Mouse (Mus musculus): ENCODE measurements at regions not wholly inside any gene's neighbourhood (a gene's known extent, or its start where the extent isn't known, plus 50 kb on each side); places are given as distances from the start of the nearest gene placed in this dataset.

- Histone ChIP-seq H3K4me1 (ENCODE audit: control insufficient read depth, insufficient read depth, low read length) (no peaks in the 10 kb centered on the region), H3K4me3 (ENCODE audit: low read depth, low read length) (no peak overlapping the region), H3K4me2 (no peak overlapping the region), H3K27ac (ENCODE audit: low read depth, low read length) (no peak overlapping the region), H3K9me3 (ENCODE audit: control insufficient read depth, low read length) (no peaks in the 10 kb centered on the region), H3K27me3 (ENCODE audit: control insufficient read depth, insufficient read depth, low read length) (no peaks in the 10 kb centered on the region), H3K36me3 (ENCODE audit: control insufficient read depth, insufficient read depth, low read length) (no peaks in the 10 kb centered on the region), H3K9ac (ENCODE audit: low read length) (no peak overlapping the region)
- ATAC-seq (ENCODE audit: low FRiP score) (no peak), DNase-seq (ENCODE audit: low spot score, missing footprints) (no peak)
- WGBS = 86% methylated on average over 9 of the region's 9 CpGs
These were observed 328.4 kb downstream of the Gm49356 start for GRCm38 (mm10) chr15:59217481-59217880.

GRCm38 (mm10) chr15:59218916-59219315 lies 329.8 kb downstream of the Gm49356 start:
- 84% methylated on average over 7 of the region's 7 CpGs for WGBS
- no peak for ATAC-seq (ENCODE audit: low FRiP score)
- no peak overlapping the region for H3K9ac ChIP-seq (ENCODE audit: low read length)
- no peaks in the 10 kb centered on the region for H3K9me3 ChIP-seq (ENCODE audit: control insufficient read depth, low read length)
- DNase-seq (ENCODE audit: low spot score, missing footprints) = no peak
- no peaks in the 10 kb centered on the region for H3K36me3 ChIP-seq (ENCODE audit: control insufficient read depth, insufficient read depth, low read length)
- no peaks in the 10 kb centered on the region for H3K4me1 ChIP-seq (ENCODE audit: control insufficient read depth, insufficient read depth, low read length)
- H3K4me2 ChIP-seq = no peak overlapping the region
- no peak overlapping the region for H3K4me3 ChIP-seq (ENCODE audit: low read depth, low read length)
- no peak overlapping the region for H3K27ac ChIP-seq (ENCODE audit: low read depth, low read length)
- no peaks in the 10 kb centered on the region for H3K27me3 ChIP-seq (ENCODE audit: control insufficient read depth, insufficient read depth, low read length)

GRCm38 (mm10) chr15:59225637-59226036 lies 336.5 kb downstream of the Gm49356 start:
- Histone ChIP-seq H3K4me3 (ENCODE audit: low read depth, low read length) (no peak overlapping the region), H3K4me2 (no peak overlapping the region), H3K36me3 (ENCODE audit: control insufficient read depth, insufficient read depth, low read length) (no peaks in the 10 kb centered on the region), H3K4me1 (ENCODE audit: control insufficient read depth, insufficient read depth, low read length) (no peaks in the 10 kb centered on the region), H3K9ac (ENCODE audit: low read length) (no peak overlapping the region), H3K9me3 (ENCODE audit: control insufficient read depth, low read length) (no peaks in the 10 kb centered on the region), H3K27me3 (ENCODE audit: control insufficient read depth, insufficient read depth, low read length) (no peaks in the 10 kb centered on the region), H3K27ac (ENCODE audit: low read depth, low read length) (no peak overlapping the region)
- no peak for DNase-seq (ENCODE audit: low spot score, missing footprints)
- ATAC-seq (ENCODE audit: low FRiP score) = no peak
- 88% methylated on average over 6 of the region's 6 CpGs for whole genome bisulfite sequencing

GRCm38 (mm10) chr15:59227293-59227692 lies 338.2 kb downstream of the Gm49356 start:
- Histone ChIP-seq H3K9me3 (ENCODE audit: control insufficient read depth, low read length) (no peaks in the 10 kb centered on the region), H3K9ac (ENCODE audit: low read length) (no peak overlapping the region), H3K4me1 (ENCODE audit: control insufficient read depth, insufficient read depth, low read length) (no peaks in the 10 kb centered on the region), H3K4me3 (ENCODE audit: low read depth, low read length) (no peak overlapping the region), H3K27ac (ENCODE audit: low read depth, low read length) (no peak overlapping the region), H3K27me3 (ENCODE audit: control insufficient read depth, insufficient read depth, low read length) (no peaks in the 10 kb centered on the region), H3K4me2 (no peak overlapping the region), H3K36me3 (ENCODE audit: control insufficient read depth, insufficient read depth, low read length) (no peaks in the 10 kb centered on the region)
- no peak for ATAC-seq (ENCODE audit: low FRiP score)
- no peak for DNase-seq (ENCODE audit: low spot score, missing footprints)
- 84% methylated on average over 3 of the region's 3 CpGs for WGBS

GRCm38 (mm10) chr15:59230536-59230935 lies 341.4 kb downstream of the Gm49356 start:
- Histone ChIP-seq H3K27me3 (ENCODE audit: control insufficient read depth, insufficient read depth, low read length) (no peaks in the 10 kb centered on the region), H3K4me1 (ENCODE audit: control insufficient read depth, insufficient read depth, low read length) (no peaks in the 10 kb centered on the region), H3K4me3 (ENCODE audit: low read depth, low read length) (no peak overlapping the region), H3K36me3 (ENCODE audit: control insufficient read depth, insufficient read depth, low read length) (no peaks in the 10 kb centered on the region), H3K4me2 (no peak overlapping the region), H3K9ac (ENCODE audit: low read length) (no peak overlapping the region), H3K9me3 (ENCODE audit: control insufficient read depth, low read length) (no peaks in the 10 kb centered on the region), H3K27ac (ENCODE audit: low read depth, low read length) (no peak overlapping the region)
- no peak for DNase-seq (ENCODE audit: low spot score, missing footprints)
- ATAC-seq (ENCODE audit: low FRiP score) = no peak

GRCm38 (mm10) chr15:59231703-59232102 lies 342.6 kb downstream of the Gm49356 start:
- H3K27ac ChIP-seq (ENCODE audit: low read depth, low read length) = no peak overlapping the region
- no peak for ATAC-seq (ENCODE audit: low FRiP score)
- H3K36me3 ChIP-seq (ENCODE audit: control insufficient read depth, insufficient read depth, low read length) = no peaks in the 10 kb centered on the region
- no peak overlapping the region for H3K9ac ChIP-seq (ENCODE audit: low read length)
- no peaks in the 10 kb centered on the region for H3K9me3 ChIP-seq (ENCODE audit: control insufficient read depth, low read length)
- WGBS = 76% methylated on average over 1 of the region's 1 CpGs
- H3K4me1 ChIP-seq (ENCODE audit: control insufficient read depth, insufficient read depth, low read length) = no peaks in the 10 kb centered on the region
- no peak overlapping the region for H3K4me2 ChIP-seq
- DNase-seq (ENCODE audit: low spot score, missing footprints) = no peak
- no peak overlapping the region for H3K4me3 ChIP-seq (ENCODE audit: low read depth, low read length)
- H3K27me3 ChIP-seq (ENCODE audit: control insufficient read depth, insufficient read depth, low read length) = no peaks in the 10 kb centered on the region

GRCm38 (mm10) chr15:59232290-59232689 lies 343.2 kb downstream of the Gm49356 start:
- Histone ChIP-seq H3K4me3 (ENCODE audit: low read depth, low read length) (no peak overlapping the region), H3K27ac (ENCODE audit: low read depth, low read length) (no peak overlapping the region), H3K36me3 (ENCODE audit: control insufficient read depth, insufficient read depth, low read length) (no peaks in the 10 kb centered on the region), H3K27me3 (ENCODE audit: control insufficient read depth, insufficient read depth, low read length) (no peaks in the 10 kb centered on the region), H3K4me1 (ENCODE audit: control insufficient read depth, insufficient read depth, low read length) (no peaks in the 10 kb centered on the region), H3K9ac (ENCODE audit: low read length) (no peak overlapping the region), H3K9me3 (ENCODE audit: control insufficient read depth, low read length) (no peaks in the 10 kb centered on the region), H3K4me2 (no peak overlapping the region)
- no peak for DNase-seq (ENCODE audit: low spot score, missing footprints)
- no peak for ATAC-seq (ENCODE audit: low FRiP score)
- 85% methylated on average over 5 of the region's 5 CpGs for WGBS

- whole genome bisulfite sequencing = 81% methylated on average over 6 of the region's 6 CpGs
These were observed 348.5 kb downstream of the Gm49356 start for GRCm38 (mm10) chr15:59237446-59238161.

GRCm38 (mm10) chr15:59241752-59242151 lies 352.7 kb downstream of the Gm49356 start:
- ATAC-seq (ENCODE audit: low FRiP score) = no peak
- H3K4me2 ChIP-seq = no peak overlapping the region
- H3K4me1 ChIP-seq (ENCODE audit: control insufficient read depth, insufficient read depth, low read length) = no peaks in the 10 kb centered on the region
- H3K9me3 ChIP-seq (ENCODE audit: control insufficient read depth, low read length) = no peaks in the 10 kb centered on the region
- H3K4me3 ChIP-seq (ENCODE audit: low read depth, low read length) = no peak overlapping the region
- WGBS = 87% methylated on average over 7 of the region's 7 CpGs
- no peak overlapping the region for H3K9ac ChIP-seq (ENCODE audit: low read length)
- H3K27me3 ChIP-seq (ENCODE audit: control insufficient read depth, insufficient read depth, low read length) = no peaks in the 10 kb centered on the region
- no peak overlapping the region for H3K27ac ChIP-seq (ENCODE audit: low read depth, low read length)
- DNase-seq (ENCODE audit: low spot score, missing footprints) = no peak
- no peaks in the 10 kb centered on the region for H3K36me3 ChIP-seq (ENCODE audit: control insufficient read depth, insufficient read depth, low read length)

More at GRCm38 (mm10) chr15:59237446-59238161, 348.5 kb downstream of the Gm49356 start:
- no peak overlapping the region for H3K4me3 ChIP-seq (ENCODE audit: low read depth, low read length)
- H3K9ac ChIP-seq (ENCODE audit: low read length) = no peak overlapping the region
- H3K4me2 ChIP-seq = no peak overlapping the region
- H3K4me1 ChIP-seq (ENCODE audit: control insufficient read depth, insufficient read depth, low read length) = no peaks in the 10 kb centered on the region
- no peak for ATAC-seq (ENCODE audit: low FRiP score)
- H3K36me3 ChIP-seq (ENCODE audit: control insufficient read depth, insufficient read depth, low read length) = no peaks in the 10 kb centered on the region
- DNase-seq (ENCODE audit: low spot score, missing footprints) = no peak
- no peaks in the 10 kb centered on the region for H3K9me3 ChIP-seq (ENCODE audit: control insufficient read depth, low read length)
- no peak overlapping the region for H3K27ac ChIP-seq (ENCODE audit: low read depth, low read length)
- H3K27me3 ChIP-seq (ENCODE audit: control insufficient read depth, insufficient read depth, low read length) = no peaks in the 10 kb centered on the region

Data from midbrain, embryonic 11.5 days (tissue).